Mouse (Mus musculus): ENCODE data around the gene Ceacam20.

Gene Ceacam20

DNA sequence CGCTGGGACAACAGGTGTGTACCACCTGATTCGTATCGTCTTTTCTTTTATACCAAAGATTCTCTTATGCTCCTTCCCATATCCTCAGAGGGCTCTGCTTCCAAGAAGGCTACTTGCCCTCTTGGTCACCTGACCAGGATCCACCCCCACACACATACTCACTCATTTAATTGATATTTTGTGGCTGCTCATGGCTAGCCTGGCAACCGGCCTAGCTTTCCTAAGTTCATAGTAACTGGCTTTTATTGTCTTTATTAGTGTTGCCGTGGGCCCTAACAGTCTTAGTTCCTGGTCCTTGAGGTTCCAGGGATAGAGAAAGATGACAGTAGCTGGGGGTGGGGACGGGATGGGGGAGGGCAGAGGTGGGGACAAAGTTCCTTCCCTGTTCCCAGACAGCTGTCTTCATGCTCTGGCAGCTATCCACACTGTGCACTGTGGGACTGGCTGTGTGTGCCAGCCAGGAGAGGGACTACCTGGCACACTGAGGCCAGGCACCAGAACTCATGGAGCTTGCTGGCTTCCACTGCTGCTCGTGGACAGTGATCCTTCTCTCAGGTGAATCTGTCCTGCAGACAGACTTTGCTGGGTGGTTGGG, at the start of gene Ceacam20:
Ceacam20 (plus strand) TSS at position 428 of the 595 bp plus-strand sequence.
- DNase-seq (ENCODE audit: low spot score): no peak

DNA sequence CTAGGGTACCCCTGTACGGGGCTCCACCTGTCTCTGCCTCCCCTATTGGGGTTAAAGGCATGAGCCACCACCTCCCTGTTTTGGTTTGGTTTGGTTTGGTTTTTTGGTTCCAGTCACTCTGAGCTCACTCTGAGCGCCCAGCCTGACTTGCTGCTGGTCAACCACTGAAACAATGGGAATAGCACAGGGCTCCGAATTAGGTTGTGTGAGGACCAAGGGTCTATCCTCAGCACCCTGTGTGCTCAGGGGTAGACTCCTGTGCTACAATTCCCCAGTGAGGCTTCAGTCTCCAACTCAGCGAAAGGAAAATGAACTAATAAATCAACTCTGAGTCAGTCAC, 45.1 kb upstream of the Ceacam20 start:
- DNase-seq (ENCODE audit: low spot score): no peak

DNA sequence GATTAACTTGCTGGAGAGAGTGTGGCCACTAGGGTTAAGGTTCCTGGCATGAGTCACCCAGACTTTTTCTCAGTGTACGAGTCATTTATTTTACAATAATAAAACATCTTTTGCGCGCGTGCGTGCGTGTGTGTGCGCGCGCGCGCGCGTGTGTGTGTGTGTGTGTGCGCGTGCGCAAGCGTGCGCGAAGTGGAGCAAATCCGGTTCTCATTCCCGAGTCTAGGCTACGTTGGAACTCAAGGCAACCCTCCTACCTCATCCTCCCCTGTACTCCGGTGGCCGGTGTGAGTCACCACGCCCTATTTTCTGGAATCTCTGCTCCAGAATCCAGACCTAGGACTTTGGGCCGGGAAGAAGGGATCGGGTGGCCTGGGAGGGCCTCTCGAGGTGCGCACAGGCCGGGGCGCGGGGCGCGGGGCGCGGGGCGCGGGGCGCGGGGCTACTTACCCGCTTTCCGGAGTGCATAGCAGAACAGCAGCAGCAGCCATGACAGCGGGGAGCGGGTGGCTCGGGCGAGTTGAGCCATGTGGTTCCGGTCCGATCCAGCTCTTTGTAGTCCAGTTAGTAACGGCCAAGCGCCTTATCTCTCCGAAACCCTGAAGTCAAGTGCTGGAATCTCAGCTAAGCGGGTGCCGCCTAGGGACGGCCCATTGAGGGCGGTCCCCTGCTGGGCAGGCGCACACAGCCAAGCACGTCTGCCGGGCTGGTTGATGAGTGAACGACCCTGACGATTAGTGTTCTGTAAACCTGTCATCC, 44.5 kb upstream of the Ceacam20 start, which contains the start of gene Pvr:
Pvr (minus strand) TSS at position 655 of the 756 bp plus-strand sequence.
- peak; percentile 86 for DNase-seq (ENCODE audit: low spot score)

DNA sequence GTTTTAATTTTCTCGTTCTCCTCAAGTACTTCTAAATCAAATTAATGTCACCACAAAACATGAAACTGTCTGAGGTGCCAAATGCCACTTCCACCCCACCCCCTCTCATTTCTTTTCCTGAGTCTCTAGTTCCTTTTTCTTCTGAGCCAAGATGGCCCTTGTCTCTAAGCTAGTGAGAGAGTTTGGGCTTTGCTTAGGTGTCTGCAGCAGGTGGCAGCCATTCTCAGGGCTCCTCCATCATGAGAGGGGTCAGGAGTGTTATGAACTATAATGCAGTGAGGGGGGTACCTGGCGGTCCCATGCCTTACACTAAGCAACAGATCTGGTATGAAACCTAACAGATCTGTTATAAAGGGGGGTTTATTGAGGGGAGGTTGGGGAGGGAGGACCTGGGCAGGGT, 41.9 kb upstream of the Ceacam20 start:
- DNase-seq (ENCODE audit: low spot score): no peak

DNA sequence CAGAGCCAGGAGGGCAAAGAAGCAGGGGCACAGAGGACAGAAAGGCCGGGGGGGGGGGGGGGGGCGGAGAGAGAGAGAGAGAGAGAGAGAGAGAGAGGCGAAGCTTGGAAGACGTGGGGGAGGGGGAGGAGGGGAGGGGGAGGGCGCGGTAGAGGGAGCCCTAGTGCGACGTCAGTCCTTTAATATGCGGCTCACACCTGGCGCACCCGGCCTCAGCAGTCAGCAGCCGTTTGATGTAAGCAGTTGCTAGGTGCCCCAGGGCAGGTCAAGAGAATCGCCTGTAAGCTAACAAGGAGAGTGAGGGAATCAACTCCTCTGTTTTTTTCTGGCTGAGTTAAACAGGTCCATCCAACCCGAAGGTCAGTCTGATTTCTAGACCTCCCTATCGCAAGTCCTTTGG, 41.4 kb upstream of the Ceacam20 start:
- DNase-seq (ENCODE audit: low spot score): no peak

DNA sequence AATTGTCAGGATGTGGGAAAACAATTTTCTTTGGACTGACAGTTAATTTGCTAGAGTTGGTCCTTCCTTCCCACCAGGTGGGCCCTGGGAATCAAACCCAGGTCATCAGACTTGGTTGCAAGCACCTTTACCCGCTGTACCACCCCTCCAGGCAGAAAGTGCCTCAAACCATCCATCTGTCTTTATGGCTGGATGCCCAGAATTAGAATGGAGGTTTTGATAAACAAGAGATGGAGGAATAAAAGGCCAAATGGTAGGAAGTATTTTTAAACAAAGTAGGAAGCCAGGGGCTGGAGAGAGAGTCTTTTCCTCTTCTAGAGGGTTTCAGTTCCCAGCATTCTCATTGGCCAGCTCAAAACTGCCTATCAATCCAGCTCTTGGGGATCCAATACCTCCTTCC, 39.8 kb upstream of the Ceacam20 start:
- no peak for DNase-seq (ENCODE audit: low spot score)

DNA sequence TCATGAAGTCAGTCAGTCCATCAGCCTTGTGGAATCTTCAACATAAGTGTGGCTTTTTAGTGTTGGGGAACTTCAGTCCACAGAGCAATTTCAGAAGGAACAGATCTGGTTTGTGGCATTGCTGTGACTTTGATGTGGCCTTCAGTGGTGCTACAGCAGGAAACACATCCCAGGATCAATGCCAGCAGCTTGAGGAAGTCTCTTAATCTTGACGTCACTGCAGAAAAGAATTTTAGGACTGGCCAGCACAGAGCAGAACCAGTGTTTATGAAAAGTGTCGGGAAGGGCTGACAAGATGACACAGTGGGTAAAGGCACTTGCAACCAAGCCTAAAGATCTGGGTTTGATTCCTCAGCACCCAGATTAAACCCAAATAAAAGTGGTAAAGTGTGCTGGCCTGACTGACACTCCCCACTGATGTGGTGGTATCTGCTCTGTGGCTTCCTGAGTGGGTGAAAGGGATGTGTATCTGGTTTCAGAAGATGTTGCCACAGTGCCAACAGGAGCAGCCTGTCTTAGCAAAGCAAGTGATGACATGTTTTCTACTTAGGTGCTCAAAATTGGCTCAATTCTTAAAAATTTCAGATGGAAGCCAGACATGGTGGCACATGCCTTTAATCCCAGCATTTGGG, 38.2 kb upstream of the Ceacam20 start:
- peak; percentile 57 for DNase-seq (ENCODE audit: low spot score)

DNA sequence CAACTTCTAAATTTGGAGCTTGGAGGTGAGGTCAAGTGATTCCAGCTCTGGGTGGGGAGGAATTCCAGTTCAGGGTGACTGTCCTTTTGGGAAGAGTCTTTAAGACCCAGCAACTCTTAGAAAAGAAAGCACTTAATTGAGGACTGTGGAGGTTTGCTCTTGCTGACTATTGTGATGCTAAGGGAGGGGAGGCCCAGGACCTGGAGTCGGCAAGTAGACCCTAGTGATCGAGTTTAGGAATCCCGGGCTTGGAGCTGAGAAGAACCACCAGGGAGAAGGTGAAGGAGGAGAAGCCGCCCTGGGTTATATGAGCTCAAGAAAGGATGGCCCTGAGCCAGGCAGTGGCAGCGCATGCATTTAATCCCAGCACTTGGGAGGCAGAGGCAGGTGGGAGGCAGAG, 36.7 kb upstream of the Ceacam20 start:
- DNase-seq (ENCODE audit: low spot score): no peak

DNA sequence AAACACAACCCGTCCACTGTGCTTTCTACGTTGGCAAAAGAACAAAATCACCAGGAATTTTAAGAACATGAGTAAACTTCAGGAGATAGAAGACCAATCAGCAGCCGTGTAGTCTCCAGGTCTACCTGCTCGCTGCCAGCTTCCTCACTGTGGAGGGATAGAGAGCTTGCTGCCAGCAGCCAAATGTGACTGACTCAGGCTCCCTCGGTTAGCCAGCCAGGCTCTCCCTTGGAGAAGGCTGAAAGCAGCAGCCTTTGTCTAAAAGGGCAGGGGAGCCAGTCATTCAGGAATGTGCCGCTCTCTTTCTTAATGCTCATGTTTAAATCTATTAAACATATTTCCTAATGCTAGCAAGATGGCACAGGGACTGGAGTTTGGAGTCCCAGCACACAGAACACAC, 34.7 kb upstream of the Ceacam20 start:
- peak; percentile 38 for DNase-seq (ENCODE audit: low spot score)

DNA sequence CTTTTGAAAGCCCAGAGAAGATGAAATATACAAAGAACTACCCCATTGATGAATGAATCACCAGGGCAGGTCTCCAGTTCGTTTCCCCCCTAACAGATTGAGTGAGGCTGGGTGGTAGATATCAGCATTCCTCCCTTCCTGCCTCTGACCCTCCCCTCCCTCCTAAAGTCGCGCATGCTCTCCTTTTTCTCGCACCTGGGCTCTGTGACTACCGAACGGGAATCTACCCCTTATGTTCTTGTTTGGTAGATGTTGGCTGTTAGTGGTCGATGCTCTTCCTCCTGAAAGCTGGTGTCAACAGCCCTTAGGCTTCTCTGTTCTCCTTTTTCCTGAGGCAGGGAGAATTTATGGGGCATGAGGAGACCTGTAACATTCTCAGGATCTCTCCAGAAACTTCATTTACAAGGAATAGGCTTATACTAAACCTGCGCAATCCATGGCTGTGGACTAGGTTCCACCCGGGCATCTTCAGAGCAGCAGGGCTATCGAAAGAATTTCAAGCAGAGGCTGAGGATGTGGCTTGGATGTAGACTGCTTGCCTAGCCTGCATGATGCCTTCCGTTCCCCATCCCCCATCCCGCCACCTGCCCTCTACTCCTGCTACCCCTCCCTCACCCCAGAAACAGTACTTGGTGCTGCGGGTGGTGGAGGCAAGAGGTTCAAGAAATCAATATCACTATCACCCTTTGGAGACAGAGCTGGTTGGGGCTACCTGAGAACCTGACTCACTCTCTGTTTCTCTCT, 32.9 kb upstream of the Ceacam20 start:
- DNase-seq (ENCODE audit: low spot score): no peak

DNA sequence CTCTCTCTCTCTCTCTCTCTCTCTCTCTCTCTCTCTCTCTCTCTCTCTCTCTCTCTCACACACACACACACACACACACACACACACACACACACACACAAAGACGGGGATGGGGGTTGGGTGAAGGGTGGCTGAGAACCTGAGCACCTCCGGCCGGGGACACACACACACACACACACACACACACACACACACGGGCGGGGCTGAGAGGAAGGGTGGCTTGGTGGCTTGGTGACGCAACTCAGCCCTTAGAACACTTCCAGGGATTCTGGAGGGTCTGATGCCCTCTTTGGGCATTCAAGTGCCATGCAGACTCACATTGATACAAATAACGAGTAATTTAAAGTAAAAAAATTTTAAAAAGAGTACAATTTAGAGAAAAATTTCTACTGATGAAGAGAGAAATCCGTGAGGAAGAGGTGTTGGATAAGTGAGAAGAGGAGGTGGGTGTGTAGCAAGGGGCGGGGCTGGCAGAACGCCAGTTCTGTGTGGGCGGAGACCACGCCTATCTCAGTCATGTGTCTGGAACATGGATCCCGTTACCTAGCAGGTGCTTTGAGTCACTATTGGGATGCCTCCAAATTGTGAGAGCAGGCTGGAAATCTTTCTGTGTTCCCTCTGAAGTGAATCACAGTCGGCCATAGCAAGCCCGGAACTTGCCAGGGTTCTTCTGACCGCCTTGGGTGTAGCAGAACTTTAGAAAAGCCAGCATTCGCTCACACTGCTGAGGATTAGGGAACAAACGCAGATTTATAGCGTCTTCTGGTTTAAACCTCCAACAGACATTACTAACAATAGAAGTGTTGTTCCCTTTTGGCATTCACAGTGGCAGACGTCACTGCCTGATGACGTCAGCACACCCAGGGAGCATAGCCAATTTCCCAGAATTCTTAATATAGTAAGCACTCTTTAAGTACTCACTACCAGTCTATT, 32.1 kb upstream of the Ceacam20 start:
- peak; percentile 81 for DNase-seq (ENCODE audit: low spot score)

DNA sequence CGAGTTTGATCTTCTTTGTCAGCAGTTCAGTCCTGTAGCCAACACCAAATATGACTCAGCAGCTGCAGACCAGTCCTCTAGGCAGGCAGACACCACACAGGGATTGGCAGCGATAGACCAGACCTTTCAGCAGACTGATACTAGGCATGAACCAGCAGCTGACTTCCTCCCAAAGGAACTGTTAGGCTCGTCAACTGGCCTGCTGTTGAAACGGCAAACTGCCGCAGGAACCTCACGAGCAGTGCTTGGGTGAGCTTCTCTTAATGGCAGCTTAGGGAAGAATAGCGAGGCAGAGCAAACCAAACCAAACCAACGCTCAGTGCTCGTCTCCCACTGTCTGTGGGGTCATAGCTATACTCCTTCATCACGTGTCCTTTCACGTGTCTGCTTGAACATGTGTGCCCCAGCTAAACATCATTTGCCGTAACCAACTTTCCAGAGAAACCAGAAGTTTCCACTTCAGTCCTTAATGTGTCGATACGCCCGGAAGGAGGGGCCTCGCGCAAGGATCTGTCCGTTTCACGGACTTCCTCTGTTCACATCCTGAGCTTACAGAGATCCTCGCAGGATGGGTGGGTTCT, 30.0 kb upstream of the Ceacam20 start:
- no peak for DNase-seq (ENCODE audit: low spot score)

DNA sequence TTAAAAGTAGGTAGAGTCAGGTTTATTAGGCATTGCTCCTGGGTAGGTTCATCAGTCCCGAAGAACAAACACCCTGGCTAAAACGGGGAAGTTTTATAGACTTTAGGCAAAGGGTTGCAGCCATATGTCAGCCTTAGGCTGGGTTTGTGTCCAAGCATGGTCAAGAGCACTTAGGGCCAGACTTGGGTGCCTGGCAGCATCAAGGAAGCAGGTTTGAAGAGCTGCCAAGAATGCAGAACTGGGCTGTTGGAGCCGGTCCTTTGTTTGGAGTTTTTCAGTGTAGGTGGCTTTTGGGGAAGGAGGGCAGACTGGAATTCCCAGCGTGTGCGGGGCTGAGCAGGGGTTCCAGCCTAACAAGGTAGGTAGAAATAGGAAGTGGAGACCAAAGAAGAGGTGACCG, 29.3 kb upstream of the Ceacam20 start:
- peak; percentile 84 for DNase-seq (ENCODE audit: low spot score)

DNA sequence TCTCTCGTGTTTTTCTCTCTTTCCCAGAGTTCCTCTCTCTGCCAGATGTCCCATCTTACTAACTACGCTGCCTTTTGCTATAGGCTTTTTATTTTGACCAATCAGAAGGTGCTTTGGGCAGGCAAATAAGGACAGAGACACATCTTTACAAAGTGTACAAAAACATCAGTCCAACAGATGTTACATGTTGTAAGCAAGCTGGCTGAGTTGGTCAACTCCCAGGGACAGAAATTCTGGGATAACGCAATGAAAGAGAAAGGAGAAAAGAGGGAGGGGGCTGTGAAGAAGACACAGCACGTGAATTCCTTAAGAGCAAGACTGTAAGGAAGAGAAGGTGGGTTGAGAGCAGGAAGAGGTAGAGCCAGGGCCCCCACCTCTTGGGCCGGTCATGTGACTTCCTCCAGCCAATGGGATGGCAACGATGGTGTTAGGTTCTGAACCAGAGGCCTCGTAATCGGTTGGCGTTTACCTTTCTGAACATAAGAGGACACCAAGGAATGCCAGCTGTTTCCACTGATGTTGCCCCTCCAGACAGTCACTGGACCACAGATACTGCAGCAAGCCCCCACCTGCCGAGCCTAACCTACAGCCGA, 27.9 kb upstream of the Ceacam20 start:
- DNase-seq (ENCODE audit: low spot score): peak; percentile 35

DNA sequence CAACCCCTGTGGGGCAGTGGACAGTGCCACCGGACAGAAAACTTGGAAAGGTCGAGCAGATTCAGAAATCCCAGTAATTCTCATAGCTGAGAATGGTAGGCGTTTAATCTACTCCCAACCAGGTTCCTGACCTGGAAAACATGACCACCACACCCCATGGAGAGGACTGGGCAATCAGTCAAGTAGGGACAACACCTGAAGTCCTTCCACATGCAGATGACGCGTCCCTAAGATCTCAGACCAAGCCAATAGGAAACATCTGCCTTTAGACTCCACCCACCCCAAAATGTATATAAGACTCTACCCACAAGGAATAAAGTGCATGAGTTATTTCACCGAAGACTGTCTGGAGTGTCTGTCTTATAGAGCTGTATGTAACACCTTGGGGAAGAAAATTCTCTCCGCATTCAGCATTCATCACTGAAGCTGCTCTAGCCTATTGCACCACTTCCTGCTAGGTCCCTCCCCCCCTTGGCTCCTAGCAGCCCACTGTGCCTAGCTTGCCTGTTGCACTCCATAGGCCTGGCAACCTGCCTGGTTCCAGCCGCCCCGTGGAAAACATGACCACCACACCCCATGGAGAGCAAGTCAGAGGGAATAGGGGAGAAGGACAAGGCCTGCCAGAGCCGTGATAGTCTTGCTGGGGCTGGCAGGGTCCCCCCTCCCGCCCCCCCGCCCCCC, 25.5 kb upstream of the Ceacam20 start:
- DNase-seq (ENCODE audit: low spot score): peak; percentile 94

DNA sequence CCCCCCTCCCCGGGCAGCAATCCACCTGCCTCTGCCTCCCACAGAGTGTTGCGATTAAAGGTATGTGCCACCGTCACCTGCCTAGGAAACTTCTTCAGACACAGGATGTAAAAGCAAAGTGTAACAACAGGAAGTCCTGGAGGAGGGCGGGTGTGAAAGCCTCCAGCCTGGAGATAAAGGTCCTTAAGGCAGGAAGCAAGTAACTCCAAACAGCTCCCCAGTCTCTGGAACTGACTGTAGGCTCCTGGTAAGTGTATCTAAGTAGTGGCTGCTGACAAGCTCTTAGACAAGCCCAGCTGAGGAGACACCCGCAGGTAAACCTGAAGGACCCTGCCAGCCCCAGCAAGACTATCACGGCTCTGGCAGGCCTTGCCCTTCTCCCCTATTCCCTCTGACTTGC, 25.0 kb upstream of the Ceacam20 start:
- DNase-seq (ENCODE audit: low spot score): peak; percentile 75

DNA sequence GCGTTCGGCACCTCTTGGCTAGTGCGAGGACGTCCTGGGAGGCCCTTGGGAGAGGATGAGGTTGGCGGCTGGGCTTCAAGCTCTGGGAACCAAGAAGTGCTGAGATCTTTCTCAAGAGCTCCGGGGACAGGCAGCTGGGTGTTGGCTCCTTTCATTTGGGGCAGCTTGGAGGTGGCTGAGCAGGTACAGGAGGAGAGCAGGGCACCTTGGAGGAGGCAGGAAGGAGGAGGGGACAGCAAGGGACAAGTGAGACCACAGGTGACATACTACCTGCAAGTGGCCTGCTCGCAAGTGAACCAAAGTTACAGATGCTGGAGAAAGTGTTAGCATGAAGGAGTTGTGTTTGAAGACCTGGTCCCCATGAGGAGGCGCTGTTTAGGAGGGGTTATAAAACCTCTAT, 20.5 kb upstream of the Ceacam20 start:
- no peak for DNase-seq (ENCODE audit: low spot score)

DNA sequence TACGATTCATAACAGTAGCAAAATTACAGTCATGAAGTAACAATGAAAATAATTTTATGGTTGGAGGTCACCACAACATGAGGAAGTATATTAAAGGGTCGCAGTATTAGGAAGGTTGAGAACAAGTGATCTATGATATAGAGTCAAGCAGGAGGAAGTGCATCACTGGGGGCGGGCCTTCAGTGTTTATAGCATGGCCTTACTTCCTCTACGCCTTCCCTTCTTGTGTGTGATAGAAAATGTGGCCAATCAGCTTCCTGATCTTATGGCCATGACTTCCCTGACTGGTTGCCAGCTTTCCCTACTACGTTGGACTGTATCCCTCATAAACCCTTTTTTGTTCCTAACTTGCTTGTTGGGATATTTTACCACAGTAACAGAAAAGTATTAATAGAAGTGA, 20.0 kb upstream of the Ceacam20 start:
- DNase-seq (ENCODE audit: low spot score): no peak

DNA sequence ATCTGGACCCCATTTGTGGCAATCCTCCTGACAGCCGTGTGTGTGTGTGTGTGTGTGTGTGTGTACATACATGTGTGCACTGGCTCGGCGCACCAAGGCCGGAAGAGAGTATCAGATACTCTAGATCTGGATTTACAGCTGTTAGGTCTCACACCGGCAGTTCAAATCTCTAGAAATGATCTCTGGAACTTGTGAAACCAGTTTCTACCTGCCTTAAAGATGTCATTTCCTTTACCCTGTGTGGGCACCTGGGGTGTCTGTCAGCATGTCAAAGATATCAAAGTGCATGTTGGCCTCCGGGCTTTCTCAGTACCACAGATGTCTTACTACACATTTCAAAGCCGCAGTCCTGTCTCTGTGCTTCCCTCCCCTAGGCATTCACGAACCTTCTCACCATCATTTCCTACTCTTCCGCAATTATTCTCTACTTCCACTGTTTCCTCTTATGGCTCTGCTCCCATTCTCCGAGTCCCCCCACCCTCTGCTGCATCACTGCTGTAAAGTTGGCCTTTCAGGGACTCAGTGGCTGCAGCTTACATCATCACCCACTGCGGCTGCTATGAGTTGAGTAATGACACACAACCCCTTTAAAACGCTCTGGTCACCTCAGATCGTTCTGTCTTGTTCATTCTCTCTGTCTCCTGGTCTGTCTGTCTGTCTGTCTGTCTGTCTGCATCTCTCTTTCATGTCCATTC, 19.2 kb upstream of the Ceacam20 start:
- DNase-seq (ENCODE audit: low spot score): no peak

DNA sequence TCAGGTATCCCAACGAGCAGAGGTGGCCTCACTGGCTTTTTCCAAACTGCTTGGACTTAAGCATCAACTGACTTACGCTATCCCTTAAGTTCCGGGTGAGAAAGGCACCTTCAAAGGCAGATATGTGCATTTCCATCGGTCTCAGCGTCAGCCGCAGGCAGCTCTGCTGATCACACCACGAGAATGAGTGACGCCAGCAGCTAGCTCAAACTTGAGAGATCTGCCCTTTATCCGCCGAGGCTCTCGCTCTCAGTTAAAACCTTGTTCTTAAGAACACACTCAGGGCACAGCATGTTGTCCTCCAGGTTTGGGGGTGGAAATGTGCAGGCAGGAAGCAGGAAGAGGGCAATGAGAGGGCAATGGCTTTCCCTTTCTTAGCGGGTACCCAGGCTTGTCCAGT, 16.3 kb upstream of the Ceacam20 start:
- DNase-seq (ENCODE audit: low spot score): no peak
